ENCODE assay signal across 23 mouse cellular contexts in genomic region chr4:132584975-132585374, GRCm38 (mm10). TPM values are rescaled to one million over a fixed set of nuclear protein-coding genes. Genes with fewer than 3 reads are reported as not detected.
DNase-seq lines count a peak whose midpoint lies in the region; ATAC-seq lines count a peak whose summit lies in the region.
"Had no signal": no experiment of that assay in that cellular context is flagged by ENCODE, and none has a peak within 500 bp of the region (broad histone marks: within the 10 kb centered on the region; RNA-seq: fewer than 3 reads in every experiment).

No protein-coding gene starts in this region.

- DNase-seq in CD4-positive helper T cell, adult 2 months (ENCODE audit: low read depth, low spot score) = peak; percentile 20
- DNase-seq in induced T-regulatory cell, adult 2 months (ENCODE audit: low read depth) = peak; percentile 67
- peak; percentile 52 for DNase-seq in splenic B cell, adult 2 months (ENCODE audit: low read depth, low spot score)
- DNase-seq in cerebellum, adult 18-20 months = no peak
- no peak for DNase-seq in layer of hippocampus, adult 9-11 months
- DNase-seq in left cerebral cortex, adult 11 months (ENCODE audit: low spot score) = no peak
- DNase-seq: adrenal gland, adult 2 months; adrenal gland, postnatal 14 days; adrenal gland, postnatal 36 days; B cell, adult 2 months; cerebellum, adult 11-12 months; cerebellum, adult 8-10 months; cerebellum, adult 9-11 months; cerebellum, postnatal 14 days; cerebellum, postnatal 36 days; embryo, embryonic 11 days had no signal

- peak; percentile 46 for ATAC-seq in CD4-positive, CD25-positive, alpha-beta regulatory T cell, adult 4 months
- ATAC-seq: forebrain, embryonic 14.5 days; forebrain, embryonic 16.5 days had no signal

- no peaks in the 10 kb centered on the region for H3K27me3 ChIP-seq in splenic B cell, adult 2 months (ENCODE audit: control insufficient read depth, insufficient read depth, low read length, poor library complexity, severe bottlenecking)
- H3K27me3 ChIP-seq: embryonic facial prominence, embryonic 13.5 days; embryonic facial prominence, embryonic 15.5 days; forebrain, embryonic 12.5 days had no signal

- no peaks in the 10 kb centered on the region for H3K36me3 ChIP-seq in splenic B cell, adult 2 months (ENCODE audit: control insufficient read depth, insufficient read depth, low read length, poor library complexity, severe bottlenecking)
- H3K36me3 ChIP-seq: embryonic facial prominence, embryonic 13.5 days; embryonic facial prominence, embryonic 15.5 days; forebrain, embryonic 10.5 days; forebrain, embryonic 12.5 days had no signal

RNA-seq across cellular contexts. Expression of gene Ptafr, which starts 21.1 kb away (rescaled TPM):
- polyA plus RNA-seq in CD4-positive, CD25-positive, alpha-beta regulatory T cell, adult 4 months (2017; shearing (Covaris generic)) = 1 to 10 TPM; 3.8 to 4.2 TPM

RNA-seq across cellular contexts. Expression of gene Dnajc8, which starts 49.6 kb away (rescaled TPM):
- polyA plus RNA-seq in CD4-positive, CD25-positive, alpha-beta regulatory T cell, adult 4 months (2017; shearing (Covaris generic)) = 100 to 1,000 TPM; 322 to 338 TPM

RNA-seq across cellular contexts. Expression of gene Atpif1, which starts 51.5 kb away (rescaled TPM):
- 100 to 1,000 TPM; 163 to 184 TPM for polyA plus RNA-seq in CD4-positive, CD25-positive, alpha-beta regulatory T cell, adult 4 months (2017; shearing (Covaris generic))

RNA-seq across cellular contexts. Expression of gene Eya3, which starts 53.8 kb away (rescaled TPM):
- 10 to 100 TPM; 35.5 to 42.1 TPM for polyA plus RNA-seq in CD4-positive, CD25-positive, alpha-beta regulatory T cell, adult 4 months (2017; shearing (Covaris generic))

Comparison
In these comparisons a context has a peak if more than half of its experiments do, and no peak if none do; other contexts are left out.
1. DNase-seq: peak in CD4-positive helper T cell, adult 2 months (single experiment), induced T-regulatory cell, adult 2 months (single experiment) and splenic B cell, adult 2 months (single experiment); none in cerebellum, adult 18-20 months (0 of 2), layer of hippocampus, adult 9-11 months (single experiment) and left cerebral cortex, adult 11 months (single experiment).